Mouse (Mus musculus) central nervous system, embryonic 11.5 days (tissue): Measurements from ENCODE around the gene Cdca3. TPM values are rescaled to one million over a fixed set of nuclear protein-coding genes. Genes with fewer than 3 reads are reported as not detected.

ENCODE experiments used
- polyA plus RNA-seq: library from polyadenylated mRNA; depleted of rRNA; stranded (reverse); fragments of >200 nt; gene quantifications from 2 replicates; pipeline ENCODE4 v1.2.3, GENCODE M21; 2012; rRNA removed

Cdca3 gene
- 157 and 168 TPM in 2 replicates for polyA plus RNA-seq

GRCm38 (mm10) chr6:124828868-124829798 is at the start of gene Cdca3, which contains the start of gene Usp5:
Gene Cdca3 (plus strand): TSS chr6:124829547.
Gene Usp5 (minus strand): TSS chr6:124829484.

DNA sequence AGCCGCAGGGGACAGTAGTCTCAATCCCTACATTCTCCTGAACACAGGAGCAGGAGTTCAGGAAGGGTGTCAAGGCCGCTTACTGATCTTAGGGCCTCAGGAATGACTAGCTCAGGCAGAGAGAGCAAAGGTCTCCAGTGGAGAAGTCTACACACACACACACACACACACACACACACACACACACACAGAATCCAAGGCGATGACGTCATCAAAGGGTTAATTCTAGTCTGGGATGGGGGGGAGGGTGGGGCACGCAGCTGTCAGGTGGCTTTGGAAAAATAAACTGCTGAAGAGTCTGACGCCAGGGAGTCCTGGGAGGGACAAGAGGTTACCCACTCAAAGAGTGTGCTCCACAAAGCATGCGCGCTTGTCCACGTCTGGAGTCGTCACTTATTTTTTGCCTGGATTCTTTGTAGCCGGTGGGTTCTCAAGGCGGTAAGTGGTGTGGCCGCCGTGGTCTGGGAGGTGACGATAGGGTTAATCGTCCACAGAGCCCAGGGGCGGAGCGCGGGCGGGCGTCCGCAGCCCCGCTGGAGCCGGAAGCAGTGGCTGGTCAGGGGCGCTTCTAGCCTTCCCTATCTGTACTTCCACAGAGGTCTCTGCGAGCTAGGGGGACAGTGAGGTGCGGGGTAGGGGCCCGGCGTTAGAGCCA is 20.9 kb upstream of the Cdca3 start, which contains the start of gene Spsb2:
TSS of gene Spsb2 (plus strand) at position 304 of the 655 bp plus-strand sequence.

GRCm38 (mm10) chr6:124813933-124814332 is 15.4 kb upstream of the Cdca3 start, which contains the start of gene Tpi1:
Gene Tpi1 (minus strand): TSS chr6:124814296.

DNA sequence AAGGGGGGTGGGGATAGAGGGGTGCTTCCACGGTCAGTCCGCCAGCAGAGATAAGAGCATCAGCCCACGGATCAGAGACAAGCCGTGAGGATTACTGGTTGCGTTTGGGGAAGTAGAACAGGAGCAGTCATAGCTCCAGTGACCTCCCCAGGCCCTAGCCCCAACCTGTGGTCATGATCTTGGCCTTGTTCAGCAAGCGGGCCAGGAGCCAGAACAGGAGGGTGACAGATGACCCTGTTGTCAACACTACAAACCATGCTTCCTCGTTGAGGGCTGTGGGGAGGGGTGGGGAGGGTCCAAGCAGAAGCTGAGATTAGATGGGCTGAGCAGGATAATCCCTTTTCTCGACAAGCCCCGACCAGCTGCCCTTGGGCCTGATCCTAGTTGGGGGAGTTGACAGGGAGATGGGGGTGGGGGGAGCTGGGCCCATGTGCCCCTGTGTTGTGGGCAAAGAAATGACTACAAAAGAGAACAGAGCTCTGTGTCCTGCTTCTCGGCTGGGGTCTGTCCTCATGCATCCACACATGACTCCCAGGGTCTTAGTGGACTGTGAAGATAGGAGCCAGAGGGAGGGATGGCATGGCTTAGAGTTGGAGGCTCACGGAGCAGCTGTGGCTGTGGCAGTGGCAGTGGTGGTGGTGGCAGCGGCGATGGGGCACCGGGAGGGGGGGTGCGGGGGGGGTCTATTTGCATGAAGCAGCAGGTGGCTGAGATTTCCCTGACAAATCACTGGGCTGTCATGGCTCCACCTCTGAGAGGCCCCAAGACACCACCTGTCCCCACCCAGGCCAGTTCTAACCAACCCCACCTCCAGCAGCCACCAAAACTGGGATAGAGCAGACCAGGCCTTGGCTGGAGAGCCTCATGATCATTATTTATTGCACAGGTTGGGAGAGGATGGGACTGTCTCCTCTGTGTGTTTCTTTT is 11.2 kb downstream of the Cdca3 start, which contains the start of gene Gnb3:
TSS of gene Gnb3 (minus strand) at position 35 of the 927 bp plus-strand sequence.

DNA sequence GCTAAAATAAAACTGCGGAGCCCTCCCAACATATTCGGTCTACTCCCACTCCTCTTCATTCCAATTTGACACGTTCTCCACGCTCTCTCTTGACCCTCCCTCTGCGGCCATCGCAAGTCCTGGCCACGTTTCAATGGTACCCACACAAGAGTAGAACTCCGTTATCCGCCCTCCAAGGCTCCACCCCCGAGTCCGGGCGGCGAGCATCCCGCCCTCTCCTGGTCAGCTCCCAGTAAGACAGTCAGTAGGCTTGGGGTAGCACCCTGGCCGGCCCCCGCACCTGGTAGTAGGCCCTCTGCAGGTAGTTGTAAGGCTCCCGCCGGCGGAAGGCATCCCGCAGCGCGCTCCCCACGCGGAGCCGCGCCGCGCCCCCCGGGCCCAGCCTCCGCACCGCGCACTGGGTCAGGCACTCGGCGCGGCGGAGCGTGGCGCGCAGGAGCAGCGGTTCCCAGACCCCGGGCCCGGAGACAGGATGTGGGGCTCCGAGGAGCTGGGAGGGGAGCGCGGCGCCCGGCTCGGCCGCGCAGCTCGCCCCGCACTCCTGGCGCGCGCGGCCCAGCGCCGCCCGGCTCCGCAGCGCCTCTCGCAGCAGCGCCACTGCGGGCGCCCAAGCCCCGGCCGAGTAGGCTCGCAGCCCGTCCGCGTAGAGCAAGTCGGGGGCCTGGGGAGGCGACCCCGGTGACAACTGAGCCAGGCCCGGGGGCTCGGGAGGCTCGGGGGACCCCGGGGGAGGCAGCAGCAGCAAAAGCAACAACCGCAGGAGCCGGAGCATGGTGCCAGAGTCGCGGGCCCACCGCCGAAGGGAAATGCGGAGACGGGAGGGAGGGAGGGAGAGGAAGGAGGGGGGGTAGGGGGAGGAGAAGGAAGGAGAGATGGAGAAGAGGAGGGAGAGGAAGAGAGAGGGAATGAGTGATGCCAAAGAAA is 27.8 kb downstream of the Cdca3 start, which contains the start of gene P3h3:
TSS of gene P3h3 (minus strand) at position 837 of the 924 bp plus-strand sequence.

DNA sequence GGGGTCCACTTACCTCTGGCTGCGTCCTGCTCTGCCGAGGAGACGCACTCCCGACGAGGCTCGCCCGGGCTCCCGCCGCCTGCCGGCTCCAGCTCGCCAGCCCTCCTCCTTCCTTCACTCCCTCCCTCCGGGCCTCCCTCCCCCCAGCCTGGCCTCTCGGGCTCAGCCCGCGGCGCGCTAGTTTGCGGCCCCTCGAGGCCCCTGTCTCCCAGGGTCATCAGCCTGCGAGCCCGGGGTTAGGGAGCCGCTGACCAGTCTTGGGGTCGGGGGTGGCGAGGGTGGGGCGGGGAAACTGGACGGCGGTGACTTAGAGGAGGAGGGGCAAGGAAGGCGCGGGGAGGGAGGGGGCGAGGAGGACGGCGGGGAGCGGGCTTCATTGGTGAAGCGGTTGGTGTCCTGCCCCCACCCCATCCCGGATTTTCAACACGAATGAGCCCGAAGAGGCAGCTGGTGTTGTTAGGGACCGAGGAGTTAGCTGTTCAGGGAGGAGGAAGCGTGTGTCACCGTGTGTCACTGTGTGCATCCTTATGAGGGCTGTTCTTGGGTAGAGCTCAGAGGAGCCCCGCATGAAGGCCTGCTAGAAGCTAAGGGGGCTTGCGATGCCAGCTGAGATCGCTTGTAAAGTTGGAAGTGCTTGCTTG is 34.4 kb downstream of the Cdca3 start, which contains the start of gene Gpr162:
TSS of gene Gpr162 (minus strand) at position 326 of the 641 bp plus-strand sequence.

Other genes with a start within 250 kb of the Cdca3 start
- 0.24 and 0.26 TPM in 2 replicates for gene C1s2, start 193.5 kb upstream of the Cdca3 start, polyA plus RNA-seq
- gene Lpcat3, start 166.5 kb upstream of the Cdca3 start, polyA plus RNA-seq: 36.6 and 50.7 TPM in 2 replicates
- gene Emg1, start 117.4 kb upstream of the Cdca3 start, polyA plus RNA-seq: 177 and 187 TPM in 2 replicates
- 185 and 198 TPM in 2 replicates for gene Phb2, start 117.2 kb upstream of the Cdca3 start, polyA plus RNA-seq
- gene Ptpn6, start 90.8 kb upstream of the Cdca3 start, polyA plus RNA-seq: 5.3 and 7.8 TPM in 2 replicates
- gene Grcc10, start 88.2 kb upstream of the Cdca3 start, polyA plus RNA-seq: 383 and 432 TPM in 2 replicates
- gene Gm45234, start 73.5 kb upstream of the Cdca3 start, polyA plus RNA-seq: 0.11 TPM in 1 of 2 replicates, not detected in the other
- gene Atn1, start 73.0 kb upstream of the Cdca3 start, polyA plus RNA-seq: 40.9 and 65.1 TPM in 2 replicates
- gene Eno2, start 59.9 kb upstream of the Cdca3 start, polyA plus RNA-seq: 9.1 and 11.8 TPM in 2 replicates
- 4.2 and 11.4 TPM in 2 replicates for gene Lrrc23, start 49.8 kb upstream of the Cdca3 start, polyA plus RNA-seq
- gene Spsb2, start 20.9 kb upstream of the Cdca3 start, polyA plus RNA-seq: 6.0 and 8.9 TPM in 2 replicates
- 559 and 705 TPM in 2 replicates for gene Tpi1, start 15.3 kb upstream of the Cdca3 start, polyA plus RNA-seq
- 111 and 146 TPM in 2 replicates for gene Usp5, start 63 bp upstream of the Cdca3 start, polyA plus RNA-seq
- gene Gnb3, start 10.7 kb downstream of the Cdca3 start, polyA plus RNA-seq: 2.2 and 3.0 TPM in 2 replicates
- gene P3h3, start 28.2 kb downstream of the Cdca3 start, polyA plus RNA-seq: 103 and 125 TPM in 2 replicates
- 13.4 and 15.2 TPM in 2 replicates for gene Gpr162, start 34.4 kb downstream of the Cdca3 start, polyA plus RNA-seq
- gene Cd4, start 58.7 kb downstream of the Cdca3 start, polyA plus RNA-seq: 0.01 and 0.05 TPM in 2 replicates
- gene Lag3, start 82.2 kb downstream of the Cdca3 start, polyA plus RNA-seq: 2.3 and 3.2 TPM in 2 replicates
- 1,105 and 3,481 TPM in 2 replicates for gene Ptms, start 90.6 kb downstream of the Cdca3 start, polyA plus RNA-seq
- gene Mlf2, start 101.8 kb downstream of the Cdca3 start, polyA plus RNA-seq: 358 and 360 TPM in 2 replicates
- gene Cops7a, start 136.0 kb downstream of the Cdca3 start, polyA plus RNA-seq: 122 and 143 TPM in 2 replicates
- 1.6 and 3.4 TPM in 2 replicates for gene Pianp, start 167.1 kb downstream of the Cdca3 start, polyA plus RNA-seq
- gene Zfp384, start 179.6 kb downstream of the Cdca3 start, polyA plus RNA-seq: 52.2 and 93.4 TPM in 2 replicates
- 130 and 145 TPM in 2 replicates for gene Ing4, start 210.2 kb downstream of the Cdca3 start, polyA plus RNA-seq
- 25.3 and 37.8 TPM in 2 replicates for gene Acrbp, start 220.1 kb downstream of the Cdca3 start, polyA plus RNA-seq
- gene Lpar5, start 238.4 kb downstream of the Cdca3 start, polyA plus RNA-seq: 0.22 and 0.24 TPM in 2 replicates